Mouse (Mus musculus) cerebellum, adult 2 months (tissue): ENCODE results near the gene 4930435E12Rik. TPM values are rescaled to one million over a fixed set of nuclear protein-coding genes. Genes with fewer than 3 reads are reported as not detected.

Source experiments
- DNase-seq, 2 experiments: peaks; one replicate each; pipeline ENCODE4 v3.0.0; 2021
- H3K27ac ChIP-seq: fragments of 200-500 bp; 2 replicates; pipeline ENCODE4 v1.5.1; 2012; ENCODE audit warnings: low read length, control low read depth, inconsistent platforms; ENCODE audit not compliant: insufficient read depth
- H3K27me3 ChIP-seq: fragments of 200-500 bp; 2 replicates; pipeline ENCODE4 v1.6.1; 2012; ENCODE audit warnings: inconsistent platforms, mild to moderate bottlenecking, low read length, moderate library complexity; ENCODE audit not compliant: control insufficient read depth, insufficient read depth
- H3K4me1 ChIP-seq: fragments of 200-500 bp; 2 replicates; pipeline ENCODE4 v1.6.1; 2011; ENCODE audit warnings: low read length; ENCODE audit not compliant: control insufficient read depth, insufficient read depth
- H3K4me3 ChIP-seq: fragments of 200-500 bp; replicated peaks from 2 replicates; pipeline ENCODE3; 2011; ENCODE audit warnings: mild to moderate bottlenecking, low read depth, low read length, control low read depth; ENCODE audit not compliant: insufficient read depth
- CTCF ChIP-seq: fragments of 200-500 bp; IDR thresholded peaks from 2 replicates; pipeline ENCODE4 v1.5.1; 2011; ENCODE audit warnings: low read depth, mild to moderate bottlenecking, control low read depth, low read length, moderate library complexity, borderline replicate concordance; ENCODE audit not compliant: insufficient read depth
- POLR2A ChIP-seq: fragments of 200-500 bp; IDR thresholded peaks from 2 replicates; pipeline ENCODE4 v1.6.1; 2011; ENCODE audit warnings: low read length, control low read depth, borderline replicate concordance; ENCODE audit not compliant: insufficient read depth
- WGBS: fragments of 180-500 bp; shearing (Covaris S2); methylation state at CpG from one replicate; pipeline ENCODE4 v1.1.7; 2018; 5-methylcytosine and 5-hydroxymethylcytosine counted together
- polyA plus RNA-seq: library from polyadenylated mRNA; depleted of rRNA; stranded (reverse); fragments of >200 nt; gene quantifications from 2 replicates; pipeline ENCODE4 v1.2.3, GENCODE M21; 2012

The 4930435E12Rik gene
- polyA plus RNA-seq, 1 experiment = not detected

GRCm38 (mm10) chr16:38780960-38781572, 47.5 kb downstream of the 4930435E12Rik start:
- no peaks in the 10 kb centered on the region; the same call in 1 of the 2 replicates for H3K27me3 ChIP-seq
- DNase-seq = no peak
- no peak overlapping the region for H3K27ac ChIP-seq
- H3K4me3 ChIP-seq = no peak overlapping the region
- no peaks in the 10 kb centered on the region for H3K4me1 ChIP-seq
- TF ChIP-seq POLR2A = no peak
- no peak for TF ChIP-seq CTCF
- 97% methylated on average over 7 of the region's 7 CpGs for WGBS

GRCm38 (mm10) chr16:38776342-38776741, 52.2 kb downstream of the 4930435E12Rik start:
- no peaks in the 10 kb centered on the region for H3K27me3 ChIP-seq
- H3K4me1 ChIP-seq = no peaks in the 10 kb centered on the region
- DNase-seq = no peak
- H3K27ac ChIP-seq = no peak overlapping the region
- no peak overlapping the region for H3K4me3 ChIP-seq
- 58% methylated on average over 6 of the region's 6 CpGs for WGBS
- no peak for TF ChIP-seq CTCF
- TF ChIP-seq POLR2A = no peak

GRCm38 (mm10) chr16:38774964-38775746, 53.4 kb downstream of the 4930435E12Rik start:
- no peak overlapping the region for H3K27ac ChIP-seq
- WGBS = 53% methylated on average over 7 of the region's 7 CpGs
- H3K4me3 ChIP-seq = no peak overlapping the region
- no peaks in the 10 kb centered on the region for H3K4me1 ChIP-seq
- H3K27me3 ChIP-seq = no peaks in the 10 kb centered on the region
- TF ChIP-seq CTCF (no peak), POLR2A (no peak)
- no peak for DNase-seq

GRCm38 (mm10) chr16:38772906-38773496, 55.5 kb downstream of the 4930435E12Rik start:
- H3K4me1 ChIP-seq = no peaks in the 10 kb centered on the region
- TF ChIP-seq POLR2A (no peak), CTCF (no peak)
- DNase-seq = no peak
- no peaks in the 10 kb centered on the region for H3K27me3 ChIP-seq
- H3K4me3 ChIP-seq = no peak overlapping the region
- WGBS = 67% methylated on average over 12 of the region's 12 CpGs
- H3K27ac ChIP-seq = no peak overlapping the region

GRCm38 (mm10) chr16:38771145-38771544, 57.4 kb downstream of the 4930435E12Rik start:
- WGBS = 95% methylated on average over 6 of the region's 6 CpGs

GRCm38 (mm10) chr16:38769529-38769928, 59.0 kb downstream of the 4930435E12Rik start:
- DNase-seq = no peak
- TF ChIP-seq CTCF (no peak), POLR2A (no peak)
- Histone ChIP-seq H3K27me3 (no peaks in the 10 kb centered on the region), H3K27ac (no peak overlapping the region), H3K4me3 (no peak overlapping the region), H3K4me1 (no peaks in the 10 kb centered on the region)
- 90% methylated on average over 9 of the region's 9 CpGs for WGBS

More at GRCm38 (mm10) chr16:38771145-38771544, 57.4 kb downstream of the 4930435E12Rik start:
- DNase-seq = no peak
- TF ChIP-seq POLR2A = no peak
- no peaks in the 10 kb centered on the region for H3K27me3 ChIP-seq
- no peaks in the 10 kb centered on the region for H3K4me1 ChIP-seq
- H3K27ac ChIP-seq = no peak overlapping the region
- H3K4me3 ChIP-seq = no peak overlapping the region

- Histone ChIP-seq H3K4me1 (no peaks in the 10 kb centered on the region), H3K27ac (no peak overlapping the region), H3K27me3 (no peaks in the 10 kb centered on the region), H3K4me3 (no peak overlapping the region)
- TF ChIP-seq CTCF = no peak
- no peak for TF ChIP-seq POLR2A
- WGBS = 32% methylated on average over 8 of the region's 8 CpGs
- DNase-seq = no peak
Measured at GRCm38 (mm10) chr16:38768386-38768785, 60.2 kb downstream of the 4930435E12Rik start.
